Mouse (Mus musculus) ES-E14 (cell line): Measurements from ENCODE around the gene Mecr. TPM values are rescaled to one million over a fixed set of nuclear protein-coding genes. Genes with fewer than 3 reads are reported as not detected.

Source experiments
- DNase-seq: peaks from one replicate; pipeline ENCODE4 v3.0.0-alpha.2; 2013; ENCODE audit warnings: low read depth, low spot score
- H3K27ac ChIP-seq: 2 replicates; pipeline ENCODE4 v1.5.1; 2012; ENCODE audit warnings: low read depth, mild to moderate bottlenecking, low read length, moderate library complexity, mixed read lengths; ENCODE audit not compliant: poor library complexity, insufficient read depth, severe bottlenecking
- H3K36me3 ChIP-seq: 2 replicates; pipeline ENCODE4 v1.6.1; 2012; ENCODE audit warnings: mild to moderate bottlenecking, low read length, moderate library complexity, mixed read lengths; ENCODE audit not compliant: control insufficient read depth, poor library complexity, insufficient read depth, severe bottlenecking
- H3K4me1 ChIP-seq, 2 experiments: fragments of 150-350 bp in 1 of 2; sonication (generic) in 1 of 2; 2 replicates each; pipeline ENCODE4 v1.6.1; 2012; ENCODE audit warnings: low read length in 2 of 2, mild to moderate bottlenecking in 1 of 2, mixed read lengths in 1 of 2; ENCODE audit not compliant: control insufficient read depth in 2 of 2, insufficient read depth in 2 of 2, poor library complexity in 1 of 2
- H3K4me3 ChIP-seq, 2 experiments: fragments of 150-350 bp in 1 of 2; sonication (generic) in 1 of 2; 2 replicates each; pipeline ENCODE4 v1.5.1; 2012; ENCODE audit warnings: low read length in 2 of 2, low read depth in 1 of 2, mild to moderate bottlenecking in 1 of 2, mixed read lengths in 1 of 2; ENCODE audit not compliant: insufficient read depth in 1 of 2, poor library complexity in 1 of 2, severe bottlenecking in 1 of 2
- H3K9ac ChIP-seq: 2 replicates; pipeline ENCODE4 v1.6.1; 2012; ENCODE audit warnings: low read depth, mild to moderate bottlenecking, low read length, mixed read lengths; ENCODE audit not compliant: poor library complexity, insufficient read depth, severe bottlenecking
- H3K9me3 ChIP-seq: fragments of 150-350 bp; sonication (generic); 2 replicates; pipeline ENCODE4 v1.6.1; 2012; ENCODE audit warnings: low read depth, mild to moderate bottlenecking, low read length; ENCODE audit not compliant: control insufficient read depth, insufficient read depth
- CHD2 ChIP-seq: IDR thresholded peaks from 2 replicates; pipeline ENCODE4 v1.6.1; 2014; ENCODE audit warnings: mild to moderate bottlenecking, low read depth, low read length, inconsistent platforms
- HCFC1 ChIP-seq: IDR thresholded peaks from 2 replicates; pipeline ENCODE4 v1.6.1; 2012; ENCODE audit warnings: low read length, inconsistent platforms, borderline replicate concordance; ENCODE audit not compliant: insufficient read depth
- MAFK ChIP-seq: IDR thresholded peaks from 2 replicates; pipeline ENCODE4 v1.6.1; 2014; ENCODE audit warnings: mild to moderate bottlenecking, low read depth, low read length, inconsistent platforms; ENCODE audit not compliant: insufficient read depth
- ZC3H11A ChIP-seq: IDR thresholded peaks from 2 replicates; pipeline ENCODE4 v1.6.1; 2012; ENCODE audit warnings: low read depth, mild to moderate bottlenecking, inconsistent platforms, low read length, borderline replicate concordance
- ZNF384 ChIP-seq: IDR thresholded peaks from 2 replicates; pipeline ENCODE4 v1.6.1; 2012; ENCODE audit warnings: low read depth, low read length, inconsistent platforms
- in situ Hi-C, 2 experiments: fragments of 600-800 bp; cut with MboI; formaldehyde crosslinking; loops; one replicate each; pipeline ENCODE4 v1.15.1; 2025; ENCODE audit warnings: low sequenced_read_pairs in 2 of 2, inconsistent platforms in 1 of 2; ENCODE audit not compliant: unreplicated experiment in 2 of 2
- total RNA-seq: library from RNA; depleted of rRNA; stranded (reverse); fragments of 300-350 nt; gene quantifications from 2 replicates; pipeline ENCODE4 v1.2.3, GENCODE M21; 2012

The Mecr gene
- total RNA-seq, 1 experiment = 31.2 TPM

- DNase-seq = no peak
- Histone ChIP-seq H3K27ac (no peak overlapping the region), H3K9me3 (no peaks in the 10 kb centered on the region), H3K4me1 (peaks cover 5 to 14% of the 10 kb centered on the region in 2 experiments; a peak in 3 of 4 replicates), H3K4me3 (peak overlapping the region in 1 of 2 experiments; percentile 99; a peak in 2 of 4 replicates), H3K9ac (no peak overlapping the region; the same call in 1 of the 2 replicates), H3K36me3 (peaks cover 1% of the 10 kb centered on the region; the same call in 1 of the 2 replicates)
- in situ Hi-C loops = no loop called here
- TF ChIP-seq ZC3H11A = no peak
- no peak for TF ChIP-seq HCFC1
- no peak for TF ChIP-seq MAFK
- no peak for TF ChIP-seq CHD2
- TF ChIP-seq ZNF384 = no peak
These were observed 32.0 kb downstream of the Mecr start for GRCm38 (mm10) chr4:131875242-131875641.

GRCm38 (mm10) chr4:131876836-131877235 is 33.6 kb downstream of the Mecr start:
- no peaks in the 10 kb centered on the region for H3K36me3 ChIP-seq
- no peaks in the 10 kb centered on the region for H3K9me3 ChIP-seq
- H3K4me1 ChIP-seq = peaks cover 5 to 14% of the 10 kb centered on the region in 2 experiments; a peak in 3 of 4 replicates
- no peak for DNase-seq
- H3K4me3 ChIP-seq = no peak overlapping the region
- no peak for TF ChIP-seq MAFK
- TF ChIP-seq ZC3H11A = no peak
- TF ChIP-seq CHD2 = no peak
- no peak for TF ChIP-seq ZNF384
- TF ChIP-seq HCFC1 = no peak
- H3K27ac ChIP-seq = no peak overlapping the region
- in situ Hi-C loops = no loop called here
- no peak overlapping the region for H3K9ac ChIP-seq

GRCm38 (mm10) chr4:131879692-131880091 is 36.4 kb downstream of the Mecr start:
- H3K27ac ChIP-seq = no peak overlapping the region
- peaks cover 5 to 14% of the 10 kb centered on the region in 2 experiments; a peak in 3 of 4 replicates for H3K4me1 ChIP-seq
- no peak overlapping the region for H3K9ac ChIP-seq
- DNase-seq = no peak
- no peaks in the 10 kb centered on the region for H3K36me3 ChIP-seq
- TF ChIP-seq CHD2 = no peak
- TF ChIP-seq ZNF384 = no peak
- TF ChIP-seq MAFK = no peak
- TF ChIP-seq ZC3H11A = no peak
- no peak for TF ChIP-seq HCFC1
- H3K9me3 ChIP-seq = no peaks in the 10 kb centered on the region
- in situ Hi-C loops = no loop called here
- no peak overlapping the region for H3K4me3 ChIP-seq

DNA sequence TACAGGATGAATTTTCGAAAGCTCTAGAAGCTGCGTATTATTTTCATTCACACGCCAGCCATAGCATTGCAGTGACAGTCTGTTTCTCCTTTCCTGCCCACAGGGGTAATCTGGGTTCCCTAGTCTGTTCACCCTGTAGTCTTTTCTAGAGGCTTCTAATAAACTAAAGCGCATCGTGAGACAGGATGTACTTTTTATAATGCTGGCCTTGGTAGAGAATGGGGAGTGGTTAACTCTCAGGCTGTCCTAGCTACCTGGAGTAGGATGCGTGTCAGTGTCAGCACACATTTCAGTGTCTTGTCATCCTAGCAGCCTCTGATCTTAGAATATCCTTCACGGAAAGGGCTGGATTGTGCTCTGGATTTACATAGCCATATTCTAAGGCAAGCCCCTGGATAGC is 38.0 kb downstream of the Mecr start:
- no peak overlapping the region for H3K27ac ChIP-seq
- H3K4me1 ChIP-seq = peaks cover 5 to 6% of the 10 kb centered on the region in 2 experiments; a peak in 3 of 4 replicates
- H3K4me3 ChIP-seq = no peak overlapping the region
- H3K36me3 ChIP-seq = peaks cover 11% of the 10 kb centered on the region
- no peaks in the 10 kb centered on the region for H3K9me3 ChIP-seq
- H3K9ac ChIP-seq = no peak overlapping the region
- TF ChIP-seq ZNF384 = no peak
- TF ChIP-seq HCFC1 = no peak
- TF ChIP-seq ZC3H11A = no peak
- no peak for TF ChIP-seq MAFK
- no peak for DNase-seq
- in situ Hi-C loops = no loop called here

GRCm38 (mm10) chr4:131883571-131883970 is 40.3 kb downstream of the Mecr start:
- H3K36me3 ChIP-seq = peaks cover 17% of the 10 kb centered on the region
- no peak overlapping the region for H3K9ac ChIP-seq
- no peak overlapping the region for H3K4me3 ChIP-seq
- in situ Hi-C loops = no loop called here
- no peaks in the 10 kb centered on the region for H3K4me1 ChIP-seq
- no peak overlapping the region for H3K27ac ChIP-seq
- no peaks in the 10 kb centered on the region for H3K9me3 ChIP-seq
- DNase-seq = no peak
- TF ChIP-seq HCFC1 (no peak), MAFK (no peak), CHD2 (no peak), ZC3H11A (no peak), ZNF384 (no peak)
